Comparison of ENCODE assay signal across 18 mouse cellular contexts in genomic region chr12:119074742-119075478, GRCm38 (mm10).
A peak's percentile ranks its signal among the peaks of the same experiment; 100 is the strongest.
DNase-seq lines count a peak whose midpoint lies in the region; ATAC-seq and TF ChIP-seq lines count a peak whose summit lies in the region.
"Had no signal": no experiment of that assay in that cellular context is flagged by ENCODE, and none has a peak within 500 bp of the region (broad histone marks: within the 10 kb centered on the region; RNA-seq: fewer than 3 reads in every experiment).

No protein-coding gene starts in this region.

- no peaks in the 10 kb centered on the region for H3K36me3 ChIP-seq in limb, embryonic 11.5 days (ENCODE audit: control insufficient read depth, insufficient read depth, low read length)
- no peaks in the 10 kb centered on the region for H3K36me3 ChIP-seq in limb, embryonic 10.5 days
- H3K36me3 ChIP-seq in forebrain, embryonic 15.5 days = no peaks in the 10 kb centered on the region
- H3K36me3 ChIP-seq in midbrain, embryonic 13.5 days = no peaks in the 10 kb centered on the region
- H3K36me3 ChIP-seq: G1E; heart, embryonic 10.5 days; liver, embryonic 15.5 days had no signal

- no peak overlapping the region for H3K4me2 ChIP-seq in limb, embryonic 11.5 days (ENCODE audit: low read depth, severe bottlenecking)
- H3K4me2 ChIP-seq in forebrain, embryonic 15.5 days (replicated peaks) = no peak overlapping the region
- H3K4me2 ChIP-seq in midbrain, embryonic 13.5 days (replicated peaks) = no peak overlapping the region
- H3K4me2 ChIP-seq: liver, embryonic 15.5 days had no signal

- WGBS in limb, embryonic 11.5 days = 73% methylated on average over 2 of the region's 2 CpGs
- 75% methylated on average over 2 of the region's 2 CpGs for WGBS in limb, embryonic 10.5 days
- 16% methylated on average over 2 of the region's 2 CpGs for WGBS in forebrain, embryonic 15.5 days
- WGBS in midbrain, embryonic 13.5 days = 12% methylated on average over 2 of the region's 2 CpGs

- no peak for DNase-seq in limb, embryonic 11.5 days (ENCODE audit: low spot score)
- no peak for DNase-seq in limb, embryonic 10.5 days (ENCODE audit: low spot score)
- DNase-seq in brain, embryonic 14.5 days (ENCODE audit: low read depth) = peak; percentile 70
- no peak for DNase-seq in kidney, postnatal 14 days
- no peak for DNase-seq in cerebellum, postnatal 4 days (ENCODE audit: low spot score in 2 of 2)
- DNase-seq in cerebellum, postnatal 36 days = no peak
- DNase-seq: adrenal gland, postnatal 25 days; gastrocnemius, postnatal 14 days; heart, postnatal 36 days; kidney, postnatal 25 days; right cerebral cortex, adult 18-20 months had no signal

- no peak overlapping the region for H3K27ac ChIP-seq in limb, embryonic 11.5 days (replicated peaks; ENCODE audit: low read depth, low read length)
- H3K27ac ChIP-seq in limb, embryonic 10.5 days = no peak overlapping the region
- H3K27ac ChIP-seq in forebrain, embryonic 15.5 days (replicated peaks) = no peak overlapping the region
- no peak overlapping the region for H3K27ac ChIP-seq in midbrain, embryonic 13.5 days
- H3K27ac ChIP-seq: liver, embryonic 15.5 days; stomach, postnatal 0 days had no signal

- H3K9ac ChIP-seq in limb, embryonic 11.5 days (ENCODE audit: low read length) = no peak overlapping the region
- H3K9ac ChIP-seq in forebrain, embryonic 15.5 days (replicated peaks) = no peak overlapping the region
- H3K9ac ChIP-seq in midbrain, embryonic 13.5 days (replicated peaks) = no peak overlapping the region
- H3K9ac ChIP-seq: liver, embryonic 15.5 days had no signal

- no peak for TF ChIP-seq CTCF in brain, embryonic 14.5 days (IDR thresholded peaks at IDR 0.05; ENCODE audit: borderline replicate concordance, extremely low read depth, insufficient read depth, insufficient read length)

- H3K4me3 ChIP-seq in limb, embryonic 11.5 days (ENCODE audit: low read depth, low read length) = no peak overlapping the region
- H3K4me3 ChIP-seq in limb, embryonic 10.5 days = no peak overlapping the region
- no peak overlapping the region for H3K4me3 ChIP-seq in forebrain, embryonic 15.5 days
- no peak overlapping the region for H3K4me3 ChIP-seq in midbrain, embryonic 13.5 days (replicated peaks)
- H3K4me3 ChIP-seq: heart, embryonic 10.5 days; liver, embryonic 15.5 days had no signal

- peak; percentile 48; the same call in 1 of the 2 replicates for ATAC-seq in limb, embryonic 11.5 days (ENCODE audit: insufficient number of reproducible peaks, low FRiP score, low TSS enrichment, low read depth)
- peak; percentile 67; the same call in 1 of the 2 replicates for ATAC-seq in forebrain, embryonic 15.5 days (replicated peaks)
- ATAC-seq in midbrain, embryonic 13.5 days = peak; percentile 68; the same call in 1 of the 2 replicates
- ATAC-seq: intestine, postnatal 0 days had no signal

- no peaks in the 10 kb centered on the region for H3K4me1 ChIP-seq in limb, embryonic 11.5 days (ENCODE audit: control insufficient read depth, insufficient read depth, low read length)
- H3K4me1 ChIP-seq in limb, embryonic 10.5 days = no peaks in the 10 kb centered on the region
- H3K4me1 ChIP-seq in forebrain, embryonic 15.5 days = no peaks in the 10 kb centered on the region
- peaks cover 6% of the 10 kb centered on the region; the same call in 1 of the 2 replicates for H3K4me1 ChIP-seq in midbrain, embryonic 13.5 days (replicated peaks)
- H3K4me1 ChIP-seq: liver, embryonic 15.5 days had no signal

- TF ChIP-seq POLR2A in brain, embryonic 14.5 days (IDR thresholded peaks at IDR 0.05; ENCODE audit: borderline replicate concordance, extremely low read depth, insufficient read depth, insufficient read length, poor library complexity, severe bottlenecking) = no peak

- H3K27me3 ChIP-seq in limb, embryonic 11.5 days (ENCODE audit: control insufficient read depth, insufficient read depth, low read length) = no peaks in the 10 kb centered on the region
- no peaks in the 10 kb centered on the region for H3K27me3 ChIP-seq in limb, embryonic 10.5 days (ENCODE audit: low read depth, poor library complexity, severe bottlenecking)
- no peaks in the 10 kb centered on the region for H3K27me3 ChIP-seq in forebrain, embryonic 15.5 days
- H3K27me3 ChIP-seq in midbrain, embryonic 13.5 days = no peaks in the 10 kb centered on the region
- H3K27me3 ChIP-seq: liver, embryonic 15.5 days had no signal

- no peaks in the 10 kb centered on the region for H3K9me3 ChIP-seq in limb, embryonic 11.5 days (ENCODE audit: control insufficient read depth, low read length)
- H3K9me3 ChIP-seq in limb, embryonic 10.5 days (replicated peaks) = no peaks in the 10 kb centered on the region
- H3K9me3 ChIP-seq in forebrain, embryonic 15.5 days = no peaks in the 10 kb centered on the region
- no peaks in the 10 kb centered on the region for H3K9me3 ChIP-seq in midbrain, embryonic 13.5 days
- H3K9me3 ChIP-seq: G1E; heart, embryonic 10.5 days; liver, embryonic 15.5 days had no signal
